Mouse (Mus musculus) ES-Bruce4 (cell line): ENCODE data around the gene Abcc3. TPM values are rescaled to one million over a fixed set of nuclear protein-coding genes. Genes with fewer than 3 reads are reported as not detected.
"Not testable (repeated sequence)": the region's sequence is repeated elsewhere in the genome, so short reads cannot be mapped to it uniquely, and the experiment has no call there.

Experiments
- H3K27ac ChIP-seq: 2 replicates; pipeline ENCODE4 v1.5.1; 2012; ENCODE audit warnings: low read length, inconsistent platforms; ENCODE audit not compliant: insufficient read depth
- H3K27me3 ChIP-seq: 2 replicates; pipeline ENCODE4 v1.6.1; 2012; ENCODE audit warnings: mild to moderate bottlenecking, low read length, inconsistent platforms; ENCODE audit not compliant: control insufficient read depth, poor library complexity, insufficient read depth, severe bottlenecking
- H3K36me3 ChIP-seq: 2 replicates; pipeline ENCODE4 v1.6.1; 2012; ENCODE audit warnings: inconsistent platforms, mild to moderate bottlenecking, low read length, moderate library complexity; ENCODE audit not compliant: control insufficient read depth, poor library complexity, insufficient read depth, severe bottlenecking
- H3K4me1 ChIP-seq: one replicate; pipeline ENCODE4 v1.8.1; 2011; ENCODE audit warnings: low read length; ENCODE audit not compliant: control insufficient read depth, insufficient read depth
- H3K4me3 ChIP-seq: 2 replicates; pipeline ENCODE4 v1.5.1; 2011; ENCODE audit warnings: low read depth, mild to moderate bottlenecking, low read length
- H3K9ac ChIP-seq: 2 replicates; pipeline ENCODE4 v1.6.1; 2012; ENCODE audit warnings: low read depth, mild to moderate bottlenecking, inconsistent platforms; ENCODE audit not compliant: poor library complexity, severe bottlenecking
- H3K9me3 ChIP-seq: replicated peaks from 2 replicates; pipeline ENCODE4 v1.6.1; 2012; ENCODE audit warnings: mild to moderate bottlenecking, low read length, inconsistent platforms; ENCODE audit not compliant: control insufficient read depth, poor library complexity, insufficient read depth, severe bottlenecking
- CTCF ChIP-seq: IDR thresholded peaks from one replicate; pipeline ENCODE4 v1.8.1; 2011; ENCODE audit warnings: low read depth, low read length
- EP300 ChIP-seq: IDR thresholded peaks from 2 replicates; pipeline ENCODE4 v1.6.1; 2011; ENCODE audit warnings: low read depth, low read length; ENCODE audit not compliant: insufficient read depth
- POLR2A ChIP-seq: IDR thresholded peaks from one replicate; pipeline ENCODE4 v1.8.1; 2011; ENCODE audit warnings: low read length; ENCODE audit not compliant: insufficient read depth
- polyA plus RNA-seq: library from polyadenylated mRNA; stranded (reverse); fragments of >200 nt; gene quantifications from 2 replicates; pipeline ENCODE4 v1.2.4, GENCODE M21; 2011; ENCODE audit warnings: low read depth; ENCODE audit not compliant: missing spikeins, insufficient read depth, insufficient read length

The Abcc3 gene
- polyA plus RNA-seq, 1 experiment: 0.24 TPM

DNA sequence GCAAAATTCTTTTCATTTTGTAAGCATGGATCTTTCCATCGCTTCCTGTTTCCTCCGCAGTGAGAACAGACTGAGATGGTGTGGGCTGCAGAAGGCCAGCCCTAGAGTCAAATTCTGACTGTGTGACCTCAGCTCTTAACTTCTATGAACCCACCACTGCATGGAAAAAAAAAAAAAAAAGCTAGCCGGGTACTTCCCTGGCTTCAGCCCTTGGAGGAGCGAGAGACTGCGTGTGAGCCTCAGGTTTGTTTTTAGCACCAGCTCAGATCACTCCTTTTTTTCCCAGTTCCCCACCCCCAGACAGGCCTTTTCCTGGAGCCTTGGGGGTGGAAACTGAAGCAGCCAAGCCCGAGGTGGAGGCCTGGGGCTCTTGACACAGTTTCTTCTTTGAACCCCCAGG lies 12.6 kb upstream of the Abcc3 start:
- H3K27me3 ChIP-seq: no peaks in the 10 kb centered on the region
- no peak overlapping the region for H3K9ac ChIP-seq
- no peaks in the 10 kb centered on the region for H3K4me1 ChIP-seq
- no peaks in the 10 kb centered on the region for H3K36me3 ChIP-seq
- no peaks in the 10 kb centered on the region for H3K9me3 ChIP-seq
- H3K4me3 ChIP-seq: no peak overlapping the region
- no peak overlapping the region for H3K27ac ChIP-seq
- no peak for TF ChIP-seq EP300
- TF ChIP-seq CTCF: no peak

DNA sequence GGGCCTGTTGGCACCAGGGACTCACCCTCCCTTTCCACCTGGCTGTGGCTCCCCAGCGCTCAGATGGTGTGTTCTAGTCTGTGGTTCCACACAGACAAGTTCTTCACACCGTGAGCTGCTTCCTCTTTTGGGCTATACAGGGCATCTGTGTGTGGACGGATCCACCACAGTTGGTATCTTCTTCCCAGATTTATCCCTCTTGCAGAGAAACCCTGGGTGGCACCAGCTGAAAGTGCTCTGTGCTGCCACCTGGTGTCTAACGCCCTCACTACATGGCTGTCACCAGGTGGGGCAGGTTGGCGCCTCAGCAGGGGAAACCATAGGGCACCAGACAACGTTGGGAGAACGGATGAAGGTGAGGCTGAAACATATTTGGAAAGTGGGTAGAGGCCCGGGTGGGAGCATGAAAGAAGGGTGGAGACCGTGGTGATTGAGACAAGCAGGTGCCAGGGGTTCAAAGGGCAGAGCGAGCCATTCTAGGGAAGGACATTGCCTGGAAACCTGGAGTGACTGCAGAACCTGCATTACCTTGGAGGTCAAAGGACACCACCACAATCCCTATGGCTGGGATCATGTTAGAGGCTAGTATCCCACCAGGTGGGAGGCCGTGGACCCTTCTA lies 12.0 kb upstream of the Abcc3 start:
- Histone ChIP-seq H3K27me3 (no peaks in the 10 kb centered on the region), H3K36me3 (no peaks in the 10 kb centered on the region), H3K9me3 (no peaks in the 10 kb centered on the region), H3K4me1 (no peaks in the 10 kb centered on the region), H3K9ac (no peak overlapping the region), H3K4me3 (no peak overlapping the region), H3K27ac (no peak overlapping the region)
- TF ChIP-seq CTCF (peak; percentile 87), EP300 (no peak)

DNA sequence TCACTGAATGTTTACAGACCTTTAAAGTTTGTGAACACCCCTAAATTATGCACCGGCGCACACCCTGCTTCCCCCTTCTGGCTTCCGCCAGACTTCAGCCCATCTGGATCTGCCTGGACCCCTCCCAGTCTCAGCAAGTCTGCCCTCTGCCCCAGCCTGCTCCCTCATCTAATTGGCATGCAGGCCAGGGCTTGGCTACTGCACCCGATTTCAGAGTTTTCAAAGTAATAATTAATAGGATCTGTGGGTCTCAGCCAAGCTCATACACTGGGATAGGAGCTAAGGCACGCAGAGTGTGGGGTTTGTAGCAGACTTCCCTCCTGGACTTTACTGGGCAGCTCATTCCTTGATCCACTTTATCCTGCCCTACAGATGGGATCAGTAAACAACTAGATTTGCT lies 11.4 kb upstream of the Abcc3 start:
- Histone ChIP-seq H3K36me3 (no peaks in the 10 kb centered on the region), H3K27me3 (no peaks in the 10 kb centered on the region), H3K9ac (no peak overlapping the region), H3K27ac (no peak overlapping the region), H3K4me1 (no peaks in the 10 kb centered on the region), H3K4me3 (no peak overlapping the region), H3K9me3 (no peaks in the 10 kb centered on the region)
- TF ChIP-seq EP300 (no peak), CTCF (no peak), POLR2A (no peak)

DNA sequence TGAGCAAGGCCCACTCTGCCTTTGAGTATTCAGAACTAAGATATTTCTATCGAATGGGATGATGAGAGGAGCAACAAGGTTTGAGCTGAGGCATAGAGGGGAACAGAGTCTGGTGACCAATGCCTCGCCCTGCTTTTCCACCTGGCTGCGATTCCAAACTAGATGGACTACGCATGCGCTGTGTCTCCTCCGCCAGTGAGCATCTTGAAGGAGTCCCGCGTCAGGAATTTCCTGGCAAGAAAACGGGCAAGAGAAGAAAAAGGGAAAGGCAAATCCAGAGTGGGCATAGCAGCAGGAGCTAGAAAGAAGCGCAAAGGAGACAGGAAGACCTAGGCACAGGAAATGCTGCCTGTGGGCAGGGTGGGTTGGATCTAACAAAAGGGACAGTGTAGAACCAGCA lies 11.0 kb upstream of the Abcc3 start:
- H3K4me1 ChIP-seq: no peaks in the 10 kb centered on the region
- TF ChIP-seq EP300 (no peak), CTCF (no peak), POLR2A (no peak)
- no peak overlapping the region for H3K27ac ChIP-seq
- no peaks in the 10 kb centered on the region for H3K9me3 ChIP-seq
- no peak overlapping the region for H3K9ac ChIP-seq
- no peaks in the 10 kb centered on the region for H3K36me3 ChIP-seq
- no peaks in the 10 kb centered on the region for H3K27me3 ChIP-seq
- H3K4me3 ChIP-seq: no peak overlapping the region

DNA sequence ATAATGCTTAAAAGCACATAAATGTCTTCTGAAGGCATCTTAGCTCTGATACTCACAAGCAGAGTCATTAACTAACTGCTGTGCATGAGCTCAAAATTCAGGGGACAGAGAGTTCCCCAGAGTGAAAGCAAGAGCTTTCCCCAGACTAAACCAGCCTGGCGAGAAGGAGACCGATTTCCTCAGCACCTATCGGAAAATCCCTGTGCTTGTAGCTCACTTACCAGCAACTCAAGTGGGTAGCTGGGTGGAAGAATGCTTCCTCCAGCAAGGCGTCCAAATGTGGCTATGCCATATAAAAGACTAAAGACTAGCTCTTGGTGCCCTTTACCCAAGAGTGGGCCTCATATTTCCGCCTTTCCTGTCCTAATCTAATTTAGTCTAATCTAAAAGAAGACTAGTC lies 9.9 kb upstream of the Abcc3 start:
- no peak overlapping the region for H3K27ac ChIP-seq
- H3K9ac ChIP-seq: no peak overlapping the region
- no peaks in the 10 kb centered on the region for H3K9me3 ChIP-seq
- no peak for TF ChIP-seq POLR2A
- no peak for TF ChIP-seq EP300
- H3K4me1 ChIP-seq: no peaks in the 10 kb centered on the region
- no peak overlapping the region for H3K4me3 ChIP-seq
- H3K36me3 ChIP-seq: no peaks in the 10 kb centered on the region
- no peaks in the 10 kb centered on the region for H3K27me3 ChIP-seq

DNA sequence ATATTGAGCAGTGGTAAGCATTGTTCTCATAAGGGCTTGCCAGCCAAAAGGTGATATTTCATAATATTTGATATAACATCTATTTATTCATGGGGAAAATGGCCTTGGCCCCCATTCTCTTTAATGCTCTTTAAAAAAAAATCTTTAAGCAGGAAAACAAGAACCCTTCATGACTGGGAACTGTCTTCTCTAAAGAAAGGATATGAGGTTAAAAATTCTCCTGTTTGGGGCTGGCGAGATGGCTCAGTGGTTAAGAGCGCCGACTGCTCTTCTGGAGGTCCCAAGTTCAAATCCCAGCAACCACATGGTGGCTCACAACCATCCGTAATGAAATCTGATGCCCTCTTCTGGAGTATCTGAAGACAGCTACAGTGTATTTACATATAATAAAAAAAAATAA lies 9.2 kb upstream of the Abcc3 start:
- H3K9me3 ChIP-seq, H3K4me1 ChIP-seq, H3K36me3 ChIP-seq, H3K9ac ChIP-seq, H3K4me3 ChIP-seq, H3K27me3 ChIP-seq, H3K27ac ChIP-seq: not testable (repeated sequence)

DNA sequence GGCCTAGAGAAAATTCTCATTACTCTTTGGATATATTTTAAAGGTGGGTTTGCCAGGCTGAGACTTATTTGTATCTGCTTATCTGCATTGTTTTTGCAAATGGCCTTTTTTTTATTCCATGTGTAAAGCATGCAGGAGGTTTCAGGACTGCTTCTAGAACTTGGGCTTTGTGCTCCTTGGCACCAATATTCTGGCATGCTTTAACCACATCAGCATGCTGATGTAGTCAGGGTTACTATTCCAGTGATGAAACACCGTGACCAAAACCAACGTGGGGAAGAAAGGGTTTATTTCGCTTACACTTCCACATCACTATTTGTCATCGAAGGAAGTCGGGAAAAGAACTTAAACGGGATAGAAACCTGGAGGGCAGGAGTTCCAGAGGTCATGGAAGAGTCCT lies 8.2 kb upstream of the Abcc3 start:
- Histone ChIP-seq H3K27ac (no peak overlapping the region), H3K9ac (no peak overlapping the region), H3K36me3 (no peaks in the 10 kb centered on the region), H3K4me3 (no peak overlapping the region), H3K27me3 (no peaks in the 10 kb centered on the region), H3K4me1 (no peaks in the 10 kb centered on the region), H3K9me3 (no peaks in the 10 kb centered on the region)
- TF ChIP-seq EP300 (no peak), CTCF (no peak), POLR2A (no peak)
